In genomic region chr6:101464910-101465309, GRCm38 (mm10) we compare ENCODE assay signal across 14 mouse cellular contexts.
"Had no signal": no experiment of that assay in that cellular context is flagged by ENCODE, and none has a peak within 500 bp of the region (broad histone marks: within the 10 kb centered on the region; RNA-seq: fewer than 3 reads in every experiment).

No protein-coding gene starts in this region.

- H3K4me1 ChIP-seq: midbrain, embryonic 10.5 days; midbrain, embryonic 12.5 days; midbrain, embryonic 15.5 days; neural tube, embryonic 12.5 days; stomach, embryonic 15.5 days had no signal

- H3K4me3 ChIP-seq: midbrain, embryonic 10.5 days; midbrain, embryonic 12.5 days; midbrain, embryonic 15.5 days; neural tube, embryonic 12.5 days; stomach, embryonic 15.5 days had no signal

- H3K9ac ChIP-seq: lung, embryonic 14.5 days; midbrain, embryonic 12.5 days; midbrain, embryonic 15.5 days; neural tube, embryonic 12.5 days; stomach, embryonic 15.5 days had no signal

- H3K27ac ChIP-seq: midbrain, embryonic 10.5 days; midbrain, embryonic 12.5 days; midbrain, embryonic 15.5 days; neural tube, embryonic 12.5 days; stomach, embryonic 15.5 days; stomach, postnatal 0 days had no signal

- H3K4me2 ChIP-seq: lung, embryonic 14.5 days; midbrain, embryonic 12.5 days; midbrain, embryonic 15.5 days; neural tube, embryonic 12.5 days; stomach, embryonic 15.5 days had no signal

- H3K9me3 ChIP-seq: midbrain, embryonic 10.5 days; midbrain, embryonic 12.5 days; midbrain, embryonic 15.5 days; neural tube, embryonic 12.5 days; stomach, embryonic 15.5 days had no signal

- H3K27me3 ChIP-seq: midbrain, embryonic 12.5 days; midbrain, embryonic 15.5 days; neural tube, embryonic 12.5 days; stomach, embryonic 15.5 days had no signal

- ATAC-seq: midbrain, embryonic 15.5 days had no signal

- H3K36me3 ChIP-seq: midbrain, embryonic 10.5 days; midbrain, embryonic 12.5 days; midbrain, embryonic 15.5 days; neural tube, embryonic 12.5 days; stomach, embryonic 15.5 days had no signal

- DNase-seq: lung, adult 18-20 months; lung, embryonic 14.5 days; lung, postnatal 10 days; lung, postnatal 4 days; right cerebral cortex, postnatal 14 days; thymus, adult 2 months; thymus, postnatal 25 days; thymus, postnatal 4 days had no signal
